Mouse (Mus musculus): ENCODE measurements around the gene Etv2. TPM values are rescaled to one million over a fixed set of nuclear protein-coding genes. Genes with fewer than 3 reads are reported as not detected.

The Etv2 gene
- polyA plus RNA-seq, 1 experiment = not detected

GRCm38 (mm10) chr7:30607706-30608309, 27.8 kb downstream of the Etv2 start:
- Histone ChIP-seq H3K79me2 (ENCODE audit: control insufficient read depth, insufficient read depth) (no peaks in the 10 kb centered on the region), H3K36me3 (ENCODE audit: control insufficient read depth, insufficient read depth) (no peaks in the 10 kb centered on the region), H3K4me2 (ENCODE audit: low read depth) (no peak overlapping the region), H3K27me3 (ENCODE audit: control insufficient read depth, insufficient read depth, insufficient read length) (no peaks in the 10 kb centered on the region), H3K4me3 (no peak overlapping the region), H3ac (ENCODE audit: control insufficient read depth, insufficient read length) (no peak overlapping the region)
- no peak for TF ChIP-seq TCF3 (IDR thresholded peaks at IDR 0.05; ENCODE audit: insufficient read length, low read depth)
- no peak for TF ChIP-seq E2F4 (IDR thresholded peaks at IDR 0.05; ENCODE audit: insufficient read depth)
- TF ChIP-seq MAX (IDR thresholded peaks at IDR 0.05; ENCODE audit: low read depth) = no peak
- no peak for TF ChIP-seq USF1 (IDR thresholded peaks at IDR 0.05; ENCODE audit: low read depth)
- TF ChIP-seq POLR2AphosphoS2 (IDR thresholded peaks at IDR 0.05; ENCODE audit: insufficient read length, low read depth) = no peak
- TF ChIP-seq CEBPB (IDR thresholded peaks at IDR 0.05; ENCODE audit: insufficient read depth, poor library complexity, severe bottlenecking) = no peak
- no peak for TF ChIP-seq POLR2A (IDR thresholded peaks at IDR 0.05; ENCODE audit: insufficient read length, low read depth)
- no peak for TF ChIP-seq MYOD1 (IDR thresholded peaks at IDR 0.05; ENCODE audit: control insufficient read depth in 1 of 3, insufficient read length in 2 of 3, low read depth in 2 of 3)
- TF ChIP-seq SRF (IDR thresholded peaks at IDR 0.05; ENCODE audit: control insufficient read depth, insufficient read length, low read depth) = no peak
- TF ChIP-seq REST (IDR thresholded peaks at IDR 0.05; ENCODE audit: insufficient read depth, insufficient read length) = no peak
- TF ChIP-seq MYOG (IDR thresholded peaks at IDR 0.05; ENCODE audit: control insufficient read depth in 1 of 3, insufficient read depth in 1 of 3, insufficient read length in 2 of 3, low read depth in 2 of 3) = no peak
- TF ChIP-seq TCF12 (IDR thresholded peaks at IDR 0.05; ENCODE audit: insufficient read depth, poor library complexity, severe bottlenecking) = no peak

GRCm38 (mm10) chr7:30604944-30605343, 30.7 kb downstream of the Etv2 start:
- Histone ChIP-seq H3K27me3 (ENCODE audit: control insufficient read depth, insufficient read depth, insufficient read length) (peaks cover 7% of the 10 kb centered on the region), H3K4me3 (no peak overlapping the region), H3K36me3 (ENCODE audit: control insufficient read depth, insufficient read depth) (no peaks in the 10 kb centered on the region), H3ac (ENCODE audit: control insufficient read depth, insufficient read length) (no peak overlapping the region), H3K79me2 (ENCODE audit: control insufficient read depth, insufficient read depth) (no peaks in the 10 kb centered on the region), H3K4me2 (ENCODE audit: low read depth) (no peak overlapping the region)
- TF ChIP-seq MYOG (IDR thresholded peaks at IDR 0.05; ENCODE audit: control insufficient read depth in 1 of 3, insufficient read depth in 1 of 3, insufficient read length in 2 of 3, low read depth in 2 of 3) (no peak), MYOD1 (IDR thresholded peaks at IDR 0.05; ENCODE audit: control insufficient read depth in 1 of 3, insufficient read length in 2 of 3, low read depth in 2 of 3) (no peak), TCF12 (IDR thresholded peaks at IDR 0.05; ENCODE audit: insufficient read depth, poor library complexity, severe bottlenecking) (no peak), SRF (IDR thresholded peaks at IDR 0.05; ENCODE audit: control insufficient read depth, insufficient read length, low read depth) (no peak), TCF3 (IDR thresholded peaks at IDR 0.05; ENCODE audit: insufficient read length, low read depth) (no peak), POLR2A (IDR thresholded peaks at IDR 0.05; ENCODE audit: insufficient read length, low read depth) (no peak), POLR2AphosphoS2 (IDR thresholded peaks at IDR 0.05; ENCODE audit: insufficient read length, low read depth) (no peak), MAX (IDR thresholded peaks at IDR 0.05; ENCODE audit: low read depth) (no peak), USF1 (IDR thresholded peaks at IDR 0.05; ENCODE audit: low read depth) (no peak), E2F4 (IDR thresholded peaks at IDR 0.05; ENCODE audit: insufficient read depth) (no peak), REST (IDR thresholded peaks at IDR 0.05; ENCODE audit: insufficient read depth, insufficient read length) (no peak), CEBPB (IDR thresholded peaks at IDR 0.05; ENCODE audit: insufficient read depth, poor library complexity, severe bottlenecking) (no peak)

- H3K27me3 ChIP-seq (ENCODE audit: control insufficient read depth, insufficient read depth, insufficient read length) = peaks cover 10% of the 10 kb centered on the region
- no peak for TF ChIP-seq POLR2AphosphoS2 (IDR thresholded peaks at IDR 0.05; ENCODE audit: insufficient read length, low read depth)
- TF ChIP-seq REST (IDR thresholded peaks at IDR 0.05; ENCODE audit: insufficient read depth, insufficient read length) = no peak
- TF ChIP-seq TCF12 (IDR thresholded peaks at IDR 0.05; ENCODE audit: insufficient read depth, poor library complexity, severe bottlenecking) = no peak
- no peak for TF ChIP-seq TCF3 (IDR thresholded peaks at IDR 0.05; ENCODE audit: insufficient read length, low read depth)
- TF ChIP-seq POLR2A (IDR thresholded peaks at IDR 0.05; ENCODE audit: insufficient read length, low read depth) = no peak
- TF ChIP-seq E2F4 (IDR thresholded peaks at IDR 0.05; ENCODE audit: insufficient read depth) = no peak
- TF ChIP-seq MYOG (IDR thresholded peaks at IDR 0.05; ENCODE audit: control insufficient read depth in 1 of 3, insufficient read depth in 1 of 3, insufficient read length in 2 of 3, low read depth in 2 of 3) = no peak
- TF ChIP-seq SRF (IDR thresholded peaks at IDR 0.05; ENCODE audit: control insufficient read depth, insufficient read length, low read depth) = no peak
- no peak for TF ChIP-seq CEBPB (IDR thresholded peaks at IDR 0.05; ENCODE audit: insufficient read depth, poor library complexity, severe bottlenecking)
- TF ChIP-seq MYOD1 (IDR thresholded peaks at IDR 0.05; ENCODE audit: control insufficient read depth in 1 of 3, insufficient read length in 2 of 3, low read depth in 2 of 3) = no peak
- no peak for TF ChIP-seq USF1 (IDR thresholded peaks at IDR 0.05; ENCODE audit: low read depth)
- TF ChIP-seq MAX (IDR thresholded peaks at IDR 0.05; ENCODE audit: low read depth) = no peak
Measured at GRCm38 (mm10) chr7:30604424-30604823, 31.2 kb downstream of the Etv2 start.

GRCm38 (mm10) chr7:30602583-30602982, 33.1 kb downstream of the Etv2 start:
- Histone ChIP-seq H3ac (ENCODE audit: control insufficient read depth, insufficient read length) (no peak overlapping the region), H3K4me2 (ENCODE audit: low read depth) (no peak overlapping the region), H3K27me3 (ENCODE audit: control insufficient read depth, insufficient read depth, insufficient read length) (peaks cover 25% of the 10 kb centered on the region), H3K79me2 (ENCODE audit: control insufficient read depth, insufficient read depth) (no peaks in the 10 kb centered on the region), H3K4me3 (no peak overlapping the region), H3K36me3 (ENCODE audit: control insufficient read depth, insufficient read depth) (no peaks in the 10 kb centered on the region)
- TF ChIP-seq MYOD1 (IDR thresholded peaks at IDR 0.05; ENCODE audit: control insufficient read depth in 1 of 3, insufficient read length in 2 of 3, low read depth in 2 of 3) (no peak), TCF12 (IDR thresholded peaks at IDR 0.05; ENCODE audit: insufficient read depth, poor library complexity, severe bottlenecking) (no peak), TCF3 (IDR thresholded peaks at IDR 0.05; ENCODE audit: insufficient read length, low read depth) (no peak), USF1 (IDR thresholded peaks at IDR 0.05; ENCODE audit: low read depth) (no peak), POLR2A (IDR thresholded peaks at IDR 0.05; ENCODE audit: insufficient read length, low read depth) (no peak), MYOG (IDR thresholded peaks at IDR 0.05; ENCODE audit: control insufficient read depth in 1 of 3, insufficient read depth in 1 of 3, insufficient read length in 2 of 3, low read depth in 2 of 3) (no peak), E2F4 (IDR thresholded peaks at IDR 0.05; ENCODE audit: insufficient read depth) (no peak), SRF (IDR thresholded peaks at IDR 0.05; ENCODE audit: control insufficient read depth, insufficient read length, low read depth) (no peak), POLR2AphosphoS2 (IDR thresholded peaks at IDR 0.05; ENCODE audit: insufficient read length, low read depth) (no peak), MAX (IDR thresholded peaks at IDR 0.05; ENCODE audit: low read depth) (no peak), CEBPB (IDR thresholded peaks at IDR 0.05; ENCODE audit: insufficient read depth, poor library complexity, severe bottlenecking) (no peak)

More at GRCm38 (mm10) chr7:30604424-30604823, 31.2 kb downstream of the Etv2 start:
- Histone ChIP-seq H3K4me3 (no peak overlapping the region), H3K4me2 (ENCODE audit: low read depth) (no peak overlapping the region), H3K36me3 (ENCODE audit: control insufficient read depth, insufficient read depth) (no peaks in the 10 kb centered on the region), H3K79me2 (ENCODE audit: control insufficient read depth, insufficient read depth) (no peaks in the 10 kb centered on the region), H3ac (ENCODE audit: control insufficient read depth, insufficient read length) (no peak overlapping the region)
